Mouse (Mus musculus) heart, postnatal 0 days (tissue): ENCODE results near the gene Cd3e.
A peak's percentile ranks its signal among the peaks of the same experiment; 100 is the strongest.

Experiments used
- CTCF ChIP-seq: IDR thresholded peaks from 2 replicates; pipeline ENCODE4 v1.5.1; 2016; ENCODE audit warnings: antibody characterized with exemption, control low read depth, low read depth
- EP300 ChIP-seq: IDR thresholded peaks from 2 replicates; pipeline ENCODE4 v1.6.1; 2016; ENCODE audit warnings: antibody characterized with exemption, low read depth

DNA sequence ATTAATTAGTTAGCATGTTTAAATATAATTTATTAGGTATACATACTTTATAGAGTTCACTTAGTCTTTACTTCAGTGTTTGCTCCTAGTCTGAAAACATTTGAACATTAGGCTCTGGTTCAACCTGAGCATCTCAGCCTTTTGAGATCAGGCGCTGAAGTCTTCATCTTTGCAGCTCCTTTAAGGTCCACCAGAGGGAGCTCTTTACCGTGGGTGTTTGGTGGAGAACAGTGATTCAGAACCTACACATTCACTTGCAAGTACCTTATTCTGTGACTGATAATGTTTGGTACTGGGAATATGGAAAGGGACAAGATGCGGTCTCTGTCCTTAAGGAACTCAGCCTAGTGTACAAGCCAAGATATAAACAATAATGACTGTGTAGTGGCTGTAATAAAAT, 13.4 kb upstream of the Cd3e start:
- TF ChIP-seq EP300: no peak
- peak; percentile 90 for TF ChIP-seq CTCF
